Mouse (Mus musculus) R1 (cell line): ENCODE data around the gene Adss.
"Not testable (repeated sequence)": the region's sequence is repeated elsewhere in the genome, so short reads cannot be mapped to it uniquely, and the experiment has no call there.

Experiments
- DNase-seq: peaks from one replicate; pipeline ENCODE4 v3.0.0-alpha.2; 2018; ENCODE audit warnings: low read depth, low spot score

Adss gene

DNA sequence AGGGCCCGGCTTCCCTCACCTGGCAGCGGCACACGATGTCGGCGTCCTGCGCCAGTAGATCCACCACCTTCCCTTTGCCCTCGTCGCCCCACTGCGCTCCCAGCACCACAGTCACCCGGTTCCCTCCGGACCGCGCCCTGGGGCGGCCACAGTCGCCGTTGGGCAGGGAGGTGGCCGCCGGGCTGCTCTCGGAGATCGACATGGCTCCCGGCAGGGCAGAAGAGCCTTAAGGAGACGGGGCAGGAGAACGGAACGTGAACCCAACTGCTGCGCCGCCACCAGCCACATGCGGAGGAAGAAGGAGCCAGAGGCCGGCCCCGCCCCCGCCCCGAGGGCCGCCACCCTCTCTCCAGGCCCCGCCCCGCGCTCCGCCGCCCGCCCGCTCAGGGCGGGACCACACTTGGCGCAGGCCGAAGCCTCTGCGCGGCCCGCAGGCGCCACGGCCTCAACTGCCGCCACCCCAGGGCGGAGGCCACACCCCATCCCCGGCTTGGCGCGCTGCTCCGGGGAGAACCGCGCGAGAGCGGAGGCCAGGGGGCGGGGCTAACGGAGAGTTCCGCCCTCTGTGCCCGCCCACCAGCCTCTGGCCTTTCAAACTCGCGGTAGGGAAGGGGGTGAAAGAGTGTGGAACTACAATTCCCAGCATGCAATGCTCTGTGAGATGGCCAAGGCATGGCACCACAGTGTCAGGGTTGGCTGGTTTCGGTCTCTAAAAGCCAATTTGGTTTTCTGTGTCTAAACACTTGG lies at the start of gene Adss:
TSS of gene Adss (minus strand) at position 319 of the 747 bp plus-strand sequence.
- DNase-seq: peak; percentile 97

DNA sequence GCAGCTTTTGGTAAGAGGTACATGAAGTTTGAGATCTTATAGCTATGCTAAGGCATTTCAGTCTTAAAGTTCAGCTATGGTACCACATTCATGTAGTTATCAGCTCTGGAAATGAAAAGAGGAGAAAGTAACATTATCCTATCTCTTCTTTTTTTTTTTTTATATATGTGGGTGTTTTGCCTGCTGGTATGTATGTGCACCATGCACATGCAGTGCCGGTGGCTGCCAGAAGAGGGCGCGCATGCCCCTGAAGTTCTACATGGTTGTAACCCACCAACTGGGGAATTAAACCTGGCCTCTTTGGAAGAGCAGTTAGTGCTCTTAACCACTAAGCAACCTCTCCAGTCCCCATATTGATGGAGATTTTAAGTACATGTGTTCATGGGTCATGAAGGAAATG lies 49.5 kb upstream of the Adss start:
- peak; percentile 68 for DNase-seq

DNA sequence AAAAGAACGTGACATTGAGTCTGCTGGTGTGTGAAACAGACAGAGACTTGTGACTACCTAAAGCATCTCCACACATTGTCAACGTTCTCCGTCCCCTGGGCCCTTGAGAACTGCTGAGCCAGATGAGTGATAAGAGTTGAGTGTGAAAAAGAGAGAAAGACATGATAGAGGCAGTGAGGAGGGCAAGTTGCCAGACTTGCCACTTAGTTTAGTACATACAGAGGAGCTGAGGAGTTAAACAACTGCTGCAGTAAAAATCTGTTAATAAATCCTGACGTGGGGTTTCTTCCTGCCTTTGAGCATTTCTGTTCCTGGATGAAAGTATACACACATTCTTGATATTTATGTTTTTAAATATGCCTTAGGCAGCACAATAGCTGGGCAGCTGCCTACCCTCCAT lies 31.5 kb upstream of the Adss start:
- DNase-seq: not testable (repeated sequence)

DNA sequence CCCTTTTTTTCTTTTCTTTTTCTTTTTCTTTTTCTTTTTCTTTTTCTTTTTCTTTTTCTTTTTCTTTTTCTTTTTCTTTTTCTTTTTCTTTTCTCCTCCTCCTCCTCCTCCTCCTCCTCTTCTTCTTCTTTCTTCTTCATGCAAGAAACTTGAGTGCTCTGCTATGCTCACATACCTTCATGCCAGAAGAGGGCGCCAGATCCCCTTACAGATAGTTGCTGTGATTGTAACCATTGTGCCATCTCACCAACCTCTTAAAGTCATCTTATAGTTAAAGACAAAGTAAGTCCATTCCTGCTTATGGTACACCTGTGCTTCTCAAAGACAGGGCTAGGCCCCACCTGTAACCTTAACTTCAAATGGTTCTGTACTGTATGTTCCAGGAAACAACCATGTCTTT lies 10.5 kb upstream of the Adss start:
- peak; percentile 83 for DNase-seq

DNA sequence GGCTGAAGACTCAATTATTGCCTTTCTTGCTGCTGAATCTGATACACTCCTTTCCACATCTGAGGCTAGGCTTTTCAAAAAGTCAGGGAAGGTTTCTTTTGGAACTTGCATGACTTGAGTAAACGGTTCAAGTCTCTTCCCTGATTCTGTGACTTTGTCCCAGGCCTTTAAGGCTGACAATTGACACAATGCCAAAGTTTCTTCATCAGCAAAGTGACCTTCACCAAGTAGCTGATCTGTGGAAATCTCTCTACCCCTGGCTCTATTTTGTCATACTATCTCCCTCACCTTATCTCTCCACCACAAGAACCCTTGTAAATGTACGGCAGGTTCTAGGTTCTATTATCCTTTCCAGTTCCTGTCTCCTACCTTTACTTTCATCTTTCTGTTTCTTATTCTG lies 7.2 kb upstream of the Adss start:
- no peak for DNase-seq

DNA sequence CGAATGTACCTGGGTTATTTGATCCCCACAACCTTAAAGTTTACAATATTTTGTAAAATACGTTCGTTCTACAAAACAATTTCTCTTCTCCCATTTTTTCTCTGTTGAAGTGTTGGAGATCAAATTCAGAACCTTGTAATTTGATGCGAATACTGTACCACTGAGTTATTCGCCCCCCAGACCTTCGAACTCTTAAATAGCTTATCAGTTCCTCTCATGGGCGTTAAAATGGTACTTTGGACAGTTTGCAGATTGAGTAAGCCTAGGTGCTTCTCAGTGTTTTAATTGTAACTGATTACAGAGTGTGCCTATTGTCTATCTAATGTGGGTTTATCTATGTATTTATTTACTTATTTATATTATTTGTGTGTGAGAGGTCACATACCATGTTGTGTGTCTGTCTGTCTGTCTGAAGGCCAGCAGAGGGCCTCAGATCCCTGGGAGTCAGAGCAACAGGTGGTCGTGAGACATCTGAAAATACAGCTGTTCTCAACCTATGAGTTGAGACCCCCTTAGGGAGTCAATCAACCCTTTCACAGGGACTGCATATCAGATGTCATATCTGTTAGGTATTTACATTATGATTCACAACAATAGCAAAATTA lies 942 bp upstream of the Adss start:
- peak; percentile 51 for DNase-seq

DNA sequence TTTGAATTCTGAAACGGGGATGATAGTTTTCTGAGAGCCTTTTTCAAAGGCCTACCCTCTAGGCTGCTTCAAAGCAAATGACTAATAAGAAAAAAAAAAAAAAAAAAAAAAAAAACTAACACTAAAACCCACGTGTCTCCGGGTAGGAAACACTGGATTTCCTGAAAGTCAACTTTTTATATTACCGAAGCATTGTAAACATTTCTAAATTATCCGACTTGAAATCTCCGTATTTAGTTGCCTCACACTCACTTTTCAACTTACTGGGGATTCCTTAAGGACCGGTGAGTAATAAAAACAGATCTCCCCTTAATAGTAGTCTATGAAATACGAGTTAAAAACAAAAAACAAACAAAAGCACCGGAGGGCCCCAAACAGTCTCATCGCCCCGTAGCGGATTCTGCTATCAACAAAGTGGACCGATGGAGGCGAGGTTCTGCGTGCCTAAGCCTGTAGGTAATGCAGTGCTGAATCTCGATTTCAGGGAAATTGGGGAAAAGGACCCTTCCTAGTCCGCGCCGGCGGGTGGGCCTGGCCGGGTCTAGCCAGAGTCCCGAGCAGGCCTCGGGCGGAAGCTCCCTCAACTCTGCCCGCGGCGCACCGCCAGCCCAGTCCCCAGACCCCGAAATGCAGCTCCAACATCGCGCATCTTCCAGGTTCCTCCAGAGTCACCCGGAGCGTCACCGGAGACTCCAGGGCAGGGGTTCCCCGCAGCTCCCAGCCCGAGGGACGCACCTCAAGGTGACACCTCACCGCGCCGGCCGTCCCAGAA lies 704 bp downstream of the Adss start:
- peak; percentile 9 for DNase-seq

DNA sequence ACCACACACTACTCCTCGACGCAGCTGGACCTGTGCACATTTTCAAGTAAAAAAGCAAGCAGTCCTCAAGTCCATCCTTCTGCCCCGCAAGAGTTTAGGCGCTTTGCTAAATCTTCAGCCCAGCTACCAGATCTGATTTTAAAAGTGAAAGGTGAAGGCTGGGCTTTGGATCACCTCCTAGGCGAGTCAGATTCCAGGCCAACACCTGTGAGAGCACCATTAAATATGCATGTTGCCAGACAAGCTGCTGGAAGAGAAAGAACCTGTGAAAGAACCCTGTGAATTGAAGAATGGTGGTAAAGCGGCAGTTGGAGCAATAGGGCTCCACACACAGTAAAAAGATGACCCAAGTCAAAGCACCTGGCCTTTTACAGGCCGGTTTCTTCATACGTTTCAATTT lies 1.4 kb downstream of the Adss start:
- DNase-seq: peak; percentile 61

DNA sequence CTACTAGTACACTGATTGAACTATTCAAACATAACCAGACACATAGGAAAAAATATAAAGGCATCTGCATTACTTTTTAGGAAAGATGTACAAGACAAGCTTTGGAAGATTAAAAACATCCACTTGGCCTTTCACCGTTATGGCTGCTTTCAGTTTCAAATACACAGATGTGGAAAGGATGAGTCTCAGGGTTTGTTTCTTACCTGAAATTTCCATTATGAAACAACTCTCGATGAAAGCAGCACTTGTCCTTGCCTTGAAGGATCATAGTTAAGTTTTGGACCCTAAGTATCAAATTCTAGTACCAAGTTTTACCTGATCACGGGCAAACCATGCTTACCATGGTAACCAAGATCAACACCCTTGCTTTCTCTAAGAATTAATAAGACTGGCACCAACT lies 3.5 kb downstream of the Adss start:
- DNase-seq: no peak

DNA sequence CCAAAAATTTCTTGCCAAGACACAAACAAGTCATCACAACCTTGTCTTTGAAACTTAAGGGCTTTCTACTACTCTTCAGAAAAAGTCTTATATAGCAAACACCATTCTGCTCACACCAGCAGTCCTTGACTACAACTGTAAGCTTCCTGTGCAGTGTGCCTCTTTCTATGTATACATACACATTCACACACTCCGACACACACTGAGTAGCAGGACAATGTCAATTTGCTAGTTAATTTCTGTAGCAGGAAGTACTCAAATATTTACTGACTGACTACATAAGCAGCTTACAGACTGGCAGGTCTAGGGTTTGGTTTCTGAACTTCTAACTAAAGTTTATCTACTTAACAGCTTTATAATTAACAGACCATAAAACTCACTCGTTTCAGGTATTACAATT lies 18.9 kb downstream of the Adss start:
- DNase-seq: no peak

DNA sequence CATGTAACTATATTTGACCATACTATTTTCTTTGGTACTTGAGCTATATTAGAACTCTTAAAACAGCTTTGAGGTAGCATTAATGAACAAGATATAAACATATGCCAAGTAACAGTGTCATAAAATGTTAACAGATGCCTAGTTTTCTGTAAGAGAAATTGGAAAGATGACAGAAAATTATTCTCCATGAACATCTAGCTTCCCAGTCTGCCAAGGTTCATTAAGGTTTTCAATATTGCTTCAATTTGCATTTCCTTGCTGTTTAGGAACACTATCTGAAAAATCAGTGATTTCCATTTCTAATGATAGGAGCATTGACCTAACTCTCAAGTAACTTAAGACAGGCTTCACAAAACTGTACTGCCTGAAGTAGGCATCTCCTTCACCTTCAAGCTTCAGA lies 27.4 kb downstream of the Adss start:
- no peak for DNase-seq

DNA sequence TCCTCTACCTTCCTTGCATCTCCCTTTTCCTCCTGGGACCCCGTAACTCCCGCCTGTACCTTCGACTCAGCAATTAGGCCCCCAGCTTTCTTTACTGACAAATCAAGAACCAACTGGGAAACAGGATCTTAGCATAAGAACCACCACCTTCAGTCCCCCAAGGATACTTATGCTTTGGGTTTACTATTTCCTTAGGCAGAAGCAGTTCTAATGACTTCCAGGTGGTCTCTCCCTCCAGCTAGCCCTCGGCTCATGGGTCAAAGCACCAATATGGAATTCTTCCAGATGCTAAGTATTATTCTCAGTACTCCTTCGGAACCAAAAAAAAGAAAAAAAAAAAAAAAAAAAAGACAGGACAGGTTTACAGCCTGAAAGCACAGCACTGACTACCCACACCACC lies 39.1 kb downstream of the Adss start:
- no peak for DNase-seq

DNA sequence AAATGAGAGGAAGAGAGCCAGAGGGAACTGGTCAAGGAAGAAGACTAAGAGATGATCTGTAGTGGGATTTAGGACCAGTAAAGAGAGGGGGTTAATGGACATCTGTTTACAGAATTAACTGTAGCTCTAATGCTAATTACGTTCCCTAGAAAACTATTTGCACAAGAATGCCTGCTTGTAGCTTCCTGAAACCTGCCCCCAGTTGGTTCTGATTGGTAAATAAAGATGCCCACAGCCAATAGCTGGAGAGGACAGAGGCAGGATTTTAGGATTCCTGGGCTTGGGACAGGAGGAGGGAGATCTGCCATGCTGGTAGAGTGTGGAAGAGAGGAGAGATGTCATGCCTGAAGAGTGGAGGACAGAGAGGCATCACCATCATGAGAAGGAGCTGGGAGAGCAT lies 42.8 kb downstream of the Adss start:
- DNase-seq: peak; percentile 92

DNA sequence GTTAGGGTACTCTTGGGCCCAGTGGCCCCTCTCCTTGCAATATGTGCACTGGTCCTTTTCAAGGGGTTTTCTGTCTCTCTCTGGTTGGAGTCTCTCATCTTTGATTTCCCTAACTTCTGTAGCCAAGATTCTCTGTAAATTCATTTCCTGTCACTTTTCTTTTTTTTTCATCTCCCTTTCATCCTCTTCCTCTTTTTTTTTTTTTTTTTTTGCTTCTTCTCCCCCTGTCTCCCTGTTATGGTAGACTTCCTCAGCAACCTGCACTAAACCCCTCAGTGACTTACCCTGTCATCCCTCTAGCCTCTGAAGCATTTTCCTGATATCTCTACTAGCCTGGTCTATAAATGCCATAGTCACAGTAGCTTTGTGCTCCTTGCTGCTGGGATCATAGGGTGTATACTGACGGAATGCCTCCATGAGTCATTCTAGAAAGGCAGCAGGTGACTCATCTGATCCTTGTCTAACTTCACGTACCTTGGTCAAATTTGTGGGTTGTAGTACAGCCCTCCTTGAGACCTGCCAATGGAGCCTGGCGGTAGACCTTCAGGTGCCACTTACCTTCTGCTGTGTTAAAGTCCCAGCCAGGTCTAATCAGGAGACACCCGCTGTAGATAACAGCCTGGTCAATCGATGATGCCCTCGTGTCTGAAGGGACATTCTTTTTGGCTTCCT lies 48.3 kb downstream of the Adss start:
- no peak for DNase-seq

DNA sequence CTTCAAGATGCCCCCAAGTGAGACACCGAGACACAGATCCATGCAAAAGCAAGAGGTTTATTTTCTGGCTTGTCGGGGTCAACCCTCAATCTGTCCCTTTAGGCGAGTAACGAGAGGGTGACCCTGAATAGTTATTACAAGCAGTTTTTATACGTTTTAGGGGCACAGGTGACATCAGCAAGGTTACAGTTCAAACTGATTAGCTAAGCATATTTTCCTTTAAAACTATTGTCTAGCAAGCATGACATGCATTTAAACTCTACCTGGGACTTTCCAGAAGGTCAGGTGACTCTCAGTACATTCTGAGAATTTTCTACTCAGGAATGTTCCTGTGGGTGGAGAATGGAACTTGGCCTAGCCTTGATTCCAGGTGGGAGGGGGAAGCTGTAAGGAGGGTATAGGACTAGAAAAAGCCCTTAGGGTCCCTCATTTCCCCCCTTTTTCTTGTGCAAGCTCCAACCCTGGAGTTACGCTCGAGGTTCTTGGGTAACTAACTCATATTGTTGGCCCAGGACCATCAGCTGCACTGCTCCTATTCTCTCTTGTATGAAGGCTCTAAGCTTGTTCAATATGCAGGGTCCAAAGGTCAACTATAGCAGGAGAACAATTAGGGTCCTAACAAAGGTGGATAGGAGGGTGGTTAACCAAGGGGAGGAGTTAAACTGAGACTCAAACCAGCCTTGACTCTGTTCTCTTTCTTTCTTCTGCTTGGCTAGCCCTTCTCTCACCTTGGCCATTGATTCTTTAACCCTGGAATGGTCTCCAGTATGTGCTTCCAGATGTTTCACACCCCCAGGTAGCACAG lies 51.6 kb downstream of the Adss start:
- DNase-seq: peak; percentile 76

DNA sequence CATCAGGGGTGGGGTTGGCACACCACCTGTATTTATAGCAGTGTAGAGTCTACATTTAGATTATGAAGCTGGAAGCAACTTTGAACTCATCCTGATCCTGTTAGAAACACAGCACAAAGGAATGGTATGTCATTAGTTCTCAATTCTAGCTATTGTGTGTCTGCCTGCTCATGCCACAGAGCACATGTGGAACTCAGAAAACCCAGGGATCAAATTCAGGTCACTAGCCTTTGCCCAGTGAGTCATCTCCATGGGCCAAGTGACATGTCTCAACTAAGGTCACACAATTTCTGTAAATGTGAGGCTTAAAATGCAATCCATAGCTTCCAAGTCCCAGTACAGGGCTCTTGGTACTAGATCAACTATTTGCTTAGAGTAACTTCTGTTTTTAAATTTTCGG lies 54.2 kb downstream of the Adss start:
- no peak for DNase-seq

DNA sequence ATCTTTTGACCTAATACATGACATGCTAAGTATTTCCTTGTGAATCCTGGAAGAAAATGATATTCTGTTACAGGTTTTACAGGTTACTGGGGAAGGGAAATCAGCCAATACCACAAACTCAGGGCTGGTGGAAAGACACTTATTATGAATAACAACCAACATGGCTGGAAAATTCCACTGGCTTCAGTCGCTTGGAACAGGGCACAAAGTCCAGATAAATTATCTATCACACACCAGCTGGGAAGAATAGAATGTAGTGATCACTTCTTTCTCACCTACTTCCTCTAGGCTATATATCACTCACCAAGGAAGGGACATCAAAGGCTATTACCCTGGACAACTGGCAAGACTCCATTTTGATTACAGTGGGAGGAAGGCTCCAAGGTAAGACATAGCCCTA lies 55.6 kb downstream of the Adss start:
- DNase-seq: no peak

DNA sequence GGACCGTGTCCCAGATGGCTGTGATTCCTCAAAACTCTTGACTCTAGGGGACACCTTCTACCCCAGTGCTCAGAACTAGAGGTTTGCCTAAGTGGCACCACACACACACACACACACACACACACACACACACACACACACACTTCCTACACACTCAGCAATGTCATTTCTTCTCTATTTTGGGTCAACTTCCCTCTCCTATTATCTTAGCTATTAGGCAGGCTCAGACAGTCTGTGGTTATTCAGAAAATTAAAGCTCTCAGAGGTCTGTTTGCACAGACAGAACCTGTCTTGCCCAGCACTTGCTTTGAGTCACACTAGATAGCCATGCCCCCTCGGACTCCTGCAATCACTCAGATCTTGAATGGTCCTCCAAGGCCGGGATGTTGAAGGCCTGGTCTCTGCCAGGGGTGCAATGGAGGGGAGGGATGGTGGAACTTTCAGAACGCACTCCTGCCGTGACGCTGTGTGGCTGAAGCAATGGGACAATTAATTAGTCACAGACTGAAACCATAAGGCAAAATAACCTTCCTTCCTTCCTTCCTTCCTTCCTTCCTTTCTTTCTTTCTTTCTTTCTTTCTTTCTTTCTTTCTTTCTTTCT lies 58.7 kb downstream of the Adss start:
- DNase-seq: no peak

DNA sequence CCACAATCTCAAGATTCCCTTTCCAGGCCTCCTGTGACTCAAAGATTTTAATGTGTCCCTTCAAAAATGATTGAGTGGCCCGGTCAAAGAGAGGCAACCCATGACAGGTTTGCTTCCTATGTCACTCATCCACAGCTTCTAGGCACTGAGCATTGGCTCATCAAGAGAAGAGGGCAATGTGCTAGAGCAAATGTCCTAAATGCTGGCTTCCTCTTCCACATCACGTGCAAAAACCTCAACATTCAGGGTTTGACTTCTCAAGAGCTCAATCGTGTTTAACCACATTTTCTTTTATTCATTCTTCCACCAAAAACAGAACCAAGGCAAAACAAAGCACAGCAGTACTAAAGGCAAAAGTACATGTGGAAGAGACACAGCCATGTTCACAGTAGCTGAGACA lies 64.3 kb downstream of the Adss start:
- no peak for DNase-seq

DNA sequence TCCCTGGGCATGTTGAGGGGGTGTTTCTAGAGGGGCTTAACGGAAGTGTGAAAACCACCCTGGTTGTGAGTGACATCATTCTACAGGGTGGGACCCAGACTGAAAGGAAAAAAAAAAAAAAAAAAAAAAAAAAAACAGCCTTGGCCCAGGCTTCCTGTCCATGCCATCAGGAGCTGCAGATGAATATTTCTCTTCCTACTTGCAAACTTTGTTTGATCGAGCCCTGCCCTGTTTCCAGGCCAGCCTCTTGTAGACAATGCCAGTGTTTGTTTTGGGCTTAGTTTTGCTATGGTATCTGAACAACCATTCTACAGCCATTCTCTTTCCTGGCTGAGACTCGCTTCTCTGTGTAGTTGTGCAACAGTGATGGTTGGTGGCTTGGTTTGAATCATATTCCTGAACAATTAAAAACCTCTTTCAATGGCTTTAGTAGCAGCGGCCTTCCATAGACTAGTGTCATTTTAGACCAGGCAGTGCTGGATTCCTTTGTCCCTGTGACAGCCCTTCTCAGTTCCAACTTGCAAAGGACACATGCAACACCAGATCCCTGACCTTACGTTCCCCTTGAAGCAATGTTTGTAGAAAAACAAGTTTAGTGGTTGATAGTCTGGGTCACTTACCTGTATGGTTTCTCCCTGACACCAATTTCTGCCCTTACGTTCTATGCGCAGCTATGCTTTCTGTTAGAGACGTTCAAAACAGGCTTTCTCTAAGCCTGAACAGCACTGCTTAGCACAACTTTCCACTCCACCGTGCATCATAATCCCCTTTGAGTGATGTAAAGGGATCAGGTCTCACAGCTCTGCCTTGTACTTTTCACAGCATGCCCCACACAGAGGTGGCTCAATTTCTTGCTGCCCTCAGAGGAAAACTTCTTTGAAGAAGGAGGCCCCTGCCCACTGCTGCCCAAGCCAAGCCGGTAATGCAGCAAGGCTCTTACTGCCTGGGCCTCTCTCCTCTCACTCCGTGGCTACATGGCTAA lies 67.0 kb downstream of the Adss start, which contains the start of gene 1700016C15Rik:
TSS of gene 1700016C15Rik (plus strand) at position 772 of the 982 bp plus-strand sequence.
- DNase-seq: no peak
